Mouse (Mus musculus): Measurements from ENCODE around the gene Usp40. TPM values are rescaled to one million over a fixed set of nuclear protein-coding genes. Genes with fewer than 3 reads are reported as not detected.
"Not testable (repeated sequence)": the region's sequence is repeated elsewhere in the genome, so short reads cannot be mapped to it uniquely, and the experiment has no call there.

The Usp40 gene
- 35.5 and 36.8 TPM in 2 replicates for polyA plus RNA-seq (2016; fragmentation: Nextera tagmentation; extraction: Ambion mirVana)

GRCm38 (mm10) chr1:88008211-88008697, at the start of gene Usp40:
Gene Usp40, minus strand, starts transcription at chr1:88008551.
- Histone ChIP-seq H3K9ac (replicated peaks) (peak within 1 kb of the TSS; percentile 84), H3K27ac (replicated peaks) (peak within 1 kb of the TSS; percentile 93), H3K4me1 (peaks cover 16% of the 10 kb centered on the region), H3K4me3 (peak within 1 kb of the TSS; percentile 78), H3K36me3 (peaks cover 16% of the 10 kb centered on the region; the same call in 1 of the 2 replicates), H3K27me3 (no peaks in the 10 kb centered on the region), H3K9me3 (no peaks in the 10 kb centered on the region), H3K4me2 (replicated peaks) (peak within 1 kb of the TSS; percentile 65)
- under 1% methylated on average over 45 of the region's 45 CpGs for WGBS
- peak; percentile 96 for ATAC-seq (ENCODE audit: low FRiP score, low read depth)

- Histone ChIP-seq H3K4me2 (replicated peaks) (no peak within 1 kb of the TSS), H3K4me3 (no peak within 1 kb of the TSS), H3K9me3 (no peaks in the 10 kb centered on the region), H3K4me1 (no peaks in the 10 kb centered on the region), H3K9ac (replicated peaks) (no peak within 1 kb of the TSS), H3K27ac (replicated peaks) (no peak within 1 kb of the TSS), H3K36me3 (no peaks in the 10 kb centered on the region), H3K27me3 (no peaks in the 10 kb centered on the region)
- ATAC-seq (ENCODE audit: low FRiP score, low read depth) = no peak
- WGBS = 96% methylated on average over 1 of the region's 1 CpGs
Observed at GRCm38 (mm10) chr1:88055088-88055487, 46.7 kb upstream of the Usp40 start, which contains the start of gene Ugt1a10. Gene Ugt1a10, plus strand, starts transcription at chr1:88055388.

- not testable (repeated sequence) for H3K4me3 ChIP-seq; H3K9ac ChIP-seq (replicated peaks); H3K27ac ChIP-seq (replicated peaks); ATAC-seq (ENCODE audit: low FRiP score, low read depth); H3K36me3 ChIP-seq; H3K27me3 ChIP-seq; H3K9me3 ChIP-seq; H3K4me2 ChIP-seq (replicated peaks); H3K4me1 ChIP-seq
- WGBS = 81% methylated on average over 2 of the region's 2 CpGs
Observed at GRCm38 (mm10) chr1:88047408-88047807, 39.1 kb upstream of the Usp40 start.

GRCm38 (mm10) chr1:88044832-88045437, 36.6 kb upstream of the Usp40 start:
- not testable (repeated sequence) for H3K27me3 ChIP-seq; H3K27ac ChIP-seq (replicated peaks); H3K4me3 ChIP-seq; H3K36me3 ChIP-seq; H3K9me3 ChIP-seq; H3K9ac ChIP-seq (replicated peaks); ATAC-seq (ENCODE audit: low FRiP score, low read depth); H3K4me1 ChIP-seq; H3K4me2 ChIP-seq (replicated peaks)
- 73% methylated on average over 4 of the region's 5 CpGs for WGBS

- not testable (repeated sequence) for H3K9ac ChIP-seq (replicated peaks); H3K27me3 ChIP-seq; H3K4me3 ChIP-seq; H3K4me2 ChIP-seq (replicated peaks); H3K36me3 ChIP-seq; H3K4me1 ChIP-seq; H3K9me3 ChIP-seq; H3K27ac ChIP-seq (replicated peaks); ATAC-seq (ENCODE audit: low FRiP score, low read depth)
- WGBS = 50% methylated on average over 1 of the region's 2 CpGs
Observed at GRCm38 (mm10) chr1:88043044-88043443, 34.7 kb upstream of the Usp40 start.

- H3K4me2 ChIP-seq (replicated peaks) = not testable (repeated sequence)
Observed at GRCm38 (mm10) chr1:88025244-88025643, 16.9 kb upstream of the Usp40 start.

GRCm38 (mm10) chr1:88015371-88015770, 7.0 kb upstream of the Usp40 start:
- Histone ChIP-seq H3K4me2 (replicated peaks) (no peak overlapping the region), H3K4me3 (no peak overlapping the region), H3K9ac (replicated peaks) (no peak overlapping the region), H3K27me3 (no peaks in the 10 kb centered on the region), H3K27ac (replicated peaks) (no peak overlapping the region), H3K9me3 (no peaks in the 10 kb centered on the region), H3K36me3 (no peaks in the 10 kb centered on the region), H3K4me1 (no peaks in the 10 kb centered on the region)
- no peak for ATAC-seq (ENCODE audit: low FRiP score, low read depth)
- WGBS = 93% methylated on average over 6 of the region's 6 CpGs

More at GRCm38 (mm10) chr1:88025244-88025643, 16.9 kb upstream of the Usp40 start:
- not testable (repeated sequence) for H3K4me1 ChIP-seq; H3K9ac ChIP-seq (replicated peaks); H3K36me3 ChIP-seq; ATAC-seq (ENCODE audit: low FRiP score, low read depth); H3K27ac ChIP-seq (replicated peaks); H3K27me3 ChIP-seq; H3K9me3 ChIP-seq; H3K4me3 ChIP-seq
- WGBS = 75% methylated on average over 3 of the region's 3 CpGs

- H3K4me1 ChIP-seq = no peaks in the 10 kb centered on the region
- no peak for ATAC-seq (ENCODE audit: low FRiP score, low read depth)
- H3K4me2 ChIP-seq (replicated peaks) = no peak overlapping the region
- H3K9ac ChIP-seq (replicated peaks) = no peak overlapping the region
- 94% methylated on average over 4 of the region's 4 CpGs for WGBS
- no peak overlapping the region for H3K4me3 ChIP-seq
- no peaks in the 10 kb centered on the region for H3K36me3 ChIP-seq
- H3K9me3 ChIP-seq = no peaks in the 10 kb centered on the region
- H3K27ac ChIP-seq (replicated peaks) = no peak overlapping the region
- no peaks in the 10 kb centered on the region for H3K27me3 ChIP-seq
Observed at GRCm38 (mm10) chr1:88014671-88015070, 6.3 kb upstream of the Usp40 start.

- H3K9me3 ChIP-seq = no peaks in the 10 kb centered on the region
- 91% methylated on average over 4 of the region's 4 CpGs for WGBS
- H3K4me2 ChIP-seq (replicated peaks) = no peak overlapping the region
- H3K27me3 ChIP-seq = no peaks in the 10 kb centered on the region
- no peaks in the 10 kb centered on the region for H3K4me1 ChIP-seq
- no peak for ATAC-seq (ENCODE audit: low FRiP score, low read depth)
- no peak overlapping the region for H3K27ac ChIP-seq (replicated peaks)
- H3K4me3 ChIP-seq = no peak overlapping the region
- H3K36me3 ChIP-seq = no peaks in the 10 kb centered on the region
- no peak overlapping the region for H3K9ac ChIP-seq (replicated peaks)
Observed at GRCm38 (mm10) chr1:88014194-88014593, 5.8 kb upstream of the Usp40 start.

- H3K9ac ChIP-seq (replicated peaks) = no peak overlapping the region
- no peak overlapping the region for H3K4me2 ChIP-seq (replicated peaks)
- H3K4me1 ChIP-seq = peaks cover 2% of the 10 kb centered on the region; the same call in 1 of the 2 replicates
- no peak for ATAC-seq (ENCODE audit: low FRiP score, low read depth)
- H3K36me3 ChIP-seq = no peaks in the 10 kb centered on the region
- no peak overlapping the region for H3K4me3 ChIP-seq
- no peaks in the 10 kb centered on the region for H3K27me3 ChIP-seq
- no peaks in the 10 kb centered on the region for H3K9me3 ChIP-seq
- WGBS = 80% methylated on average over 3 of the region's 3 CpGs
- H3K27ac ChIP-seq (replicated peaks) = no peak overlapping the region
Observed at GRCm38 (mm10) chr1:88013726-88014125, 5.4 kb upstream of the Usp40 start.

- Histone ChIP-seq H3K27ac (replicated peaks) (no peak overlapping the region), H3K9ac (replicated peaks) (no peak overlapping the region), H3K4me1 (peaks cover 16% of the 10 kb centered on the region), H3K9me3 (no peaks in the 10 kb centered on the region), H3K4me2 (replicated peaks) (no peak overlapping the region), H3K36me3 (peaks cover 7% of the 10 kb centered on the region; the same call in 1 of the 2 replicates), H3K4me3 (no peak overlapping the region), H3K27me3 (no peaks in the 10 kb centered on the region)
- WGBS = 73% methylated on average over 3 of the region's 3 CpGs
- ATAC-seq (ENCODE audit: low FRiP score, low read depth) = no peak
Observed at GRCm38 (mm10) chr1:88009521-88009920, 1.2 kb upstream of the Usp40 start.

- H3K9ac ChIP-seq (replicated peaks) = peak overlapping the region; percentile 84; the same call in 1 of the 2 replicates
- H3K27ac ChIP-seq (replicated peaks) = no peak overlapping the region
Observed at GRCm38 (mm10) chr1:88008735-88009134, 384 bp upstream of the Usp40 start.

More at GRCm38 (mm10) chr1:88008735-88009134, 384 bp upstream of the Usp40 start:
- Histone ChIP-seq H3K27me3 (no peaks in the 10 kb centered on the region), H3K4me2 (replicated peaks) (peak overlapping the region; percentile 65), H3K36me3 (peaks cover 11% of the 10 kb centered on the region; the same call in 1 of the 2 replicates), H3K4me1 (peaks cover 16% of the 10 kb centered on the region), H3K9me3 (no peaks in the 10 kb centered on the region), H3K4me3 (peak overlapping the region; percentile 78)
- ATAC-seq (ENCODE audit: low FRiP score, low read depth) = peak; percentile 47
- WGBS = 57% methylated on average over 4 of the region's 4 CpGs

Data from midbrain, embryonic 12.5 days (tissue).